Mouse (Mus musculus) heart, embryonic 16.5 days (tissue): ENCODE measurements around the gene Ccdc24. TPM values are rescaled to one million over a fixed set of nuclear protein-coding genes. Genes with fewer than 3 reads are reported as not detected.

Source experiments
- ATAC-seq: fragments of 200-750 bp; cut with Nextera tagmentation; replicated peaks from 2 replicates; pipeline ENCODE4 v1.8.0; 2017; ENCODE audit warnings: moderate number of reproducible peaks; ENCODE audit not compliant: insufficient read depth, low FRiP score; ENCODE audit errors: extremely low read depth
- H3K27ac ChIP-seq: fragments of 300-500 bp; sonication (generic); 2 replicates; pipeline ENCODE4 v1.5.1; 2014; ENCODE audit warnings: mild to moderate bottlenecking, low read length, control low read depth, moderate library complexity
- H3K27me3 ChIP-seq: fragments of 300-500 bp; sonication (generic); 2 replicates; pipeline ENCODE4 v1.6.1; 2014; ENCODE audit warnings: low read length, mixed read lengths; ENCODE audit not compliant: control insufficient read depth, insufficient read depth
- H3K36me3 ChIP-seq: fragments of 300-500 bp; sonication (generic); 2 replicates; pipeline ENCODE4 v1.6.1; 2014; ENCODE audit not compliant: control insufficient read depth, insufficient read depth
- H3K4me1 ChIP-seq: fragments of 300-500 bp; sonication (generic); 2 replicates; pipeline ENCODE4 v1.6.1; 2014; ENCODE audit warnings: low read length, mixed read lengths; ENCODE audit not compliant: control insufficient read depth, insufficient read depth
- H3K4me2 ChIP-seq: fragments of 300-500 bp; sonication (generic); 2 replicates; pipeline ENCODE4 v1.6.1; 2014; ENCODE audit warnings: low read depth, mild to moderate bottlenecking, control low read depth, low read length
- H3K4me3 ChIP-seq: fragments of 300-500 bp; sonication (generic); 2 replicates; pipeline ENCODE4 v1.5.1; 2014; ENCODE audit warnings: mild to moderate bottlenecking, control low read depth, low read length
- H3K9ac ChIP-seq: fragments of 300-500 bp; sonication (generic); 2 replicates; pipeline ENCODE4 v1.6.1; 2014; ENCODE audit warnings: low read length, control low read depth
- H3K9me3 ChIP-seq: fragments of 300-500 bp; sonication (generic); replicated peaks from 2 replicates; pipeline ENCODE4 v1.6.1; 2016; ENCODE audit warnings: low read length; ENCODE audit not compliant: control insufficient read depth
- WGBS: fragments of 180-500 bp; shearing (Covaris S2); extraction: QIAGEN DNeasy Blood & Tissue Kit; methylation state at CpG from one replicate; pipeline ENCODE4 v1.1.7; 2014; 5-methylcytosine and 5-hydroxymethylcytosine counted together
- polyA plus RNA-seq: library from polyadenylated mRNA; unstranded; fragments of >200 nt; fragmentation: Nextera tagmentation; extraction: Ambion mirVana; gene quantifications from 2 replicates; pipeline ENCODE4 v1.2.1, GENCODE M21; 2015

Gene Ccdc24
- polyA plus RNA-seq, 1 experiment from 2014 or later = 0.51 TPM

DNA sequence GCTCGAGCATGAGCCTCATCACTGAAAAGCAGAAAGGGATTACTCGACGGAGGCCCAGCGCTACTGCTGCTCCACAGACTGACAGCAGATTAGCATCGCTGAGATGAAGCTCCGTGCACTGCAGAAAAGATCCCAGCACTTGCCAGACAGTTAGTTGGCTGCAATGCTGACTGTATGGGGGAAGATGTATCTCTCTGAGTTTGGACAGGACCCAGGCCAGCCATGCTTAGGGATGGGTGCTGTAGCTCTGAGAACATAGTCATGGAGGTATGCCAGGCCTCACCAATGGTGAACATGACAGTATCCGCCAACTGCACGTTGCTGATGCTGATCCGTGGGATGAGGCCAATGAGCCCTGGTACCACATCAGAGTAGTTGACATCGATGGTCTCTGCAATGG is 31.7 kb upstream of the Ccdc24 start:
- H3K36me3 ChIP-seq = peaks cover 50% of the 10 kb centered on the region
- H3K27me3 ChIP-seq = no peaks in the 10 kb centered on the region
- no peak overlapping the region for H3K4me3 ChIP-seq
- H3K9ac ChIP-seq = no peak overlapping the region
- no peak for ATAC-seq
- H3K27ac ChIP-seq = no peak overlapping the region
- 84% methylated on average over 10 of the region's 10 CpGs for WGBS
- H3K4me1 ChIP-seq = peaks cover 5% of the 10 kb centered on the region; the same call in 1 of the 2 replicates
- H3K4me2 ChIP-seq = no peak overlapping the region
- no peaks in the 10 kb centered on the region for H3K9me3 ChIP-seq

DNA sequence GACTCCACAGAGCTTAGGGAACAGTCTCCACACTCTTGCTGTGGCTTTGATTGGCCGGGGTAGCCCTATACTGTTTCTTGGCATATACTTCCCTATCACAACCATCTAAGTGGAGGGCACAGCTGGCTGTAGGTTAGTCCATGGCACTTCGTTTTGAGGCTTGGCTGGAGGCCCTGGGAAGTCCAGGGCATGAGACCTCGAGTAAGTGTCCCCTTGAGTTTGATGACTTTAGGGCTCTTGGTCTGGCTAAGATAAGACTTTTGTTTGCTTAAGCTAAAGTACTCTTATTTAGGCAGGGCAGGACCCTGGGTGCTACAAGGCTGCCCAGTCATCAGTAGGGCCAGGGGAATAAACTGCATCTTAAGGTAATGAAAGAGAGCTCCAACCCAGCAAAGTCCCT is 25.8 kb upstream of the Ccdc24 start:
- H3K4me1 ChIP-seq = no peaks in the 10 kb centered on the region
- 68% methylated on average over 3 of the region's 3 CpGs for WGBS
- H3K4me2 ChIP-seq = no peak overlapping the region
- peaks cover 45% of the 10 kb centered on the region for H3K36me3 ChIP-seq
- ATAC-seq = no peak
- H3K9me3 ChIP-seq = no peaks in the 10 kb centered on the region
- H3K9ac ChIP-seq = no peak overlapping the region
- H3K27me3 ChIP-seq = no peaks in the 10 kb centered on the region
- H3K4me3 ChIP-seq = no peak overlapping the region
- H3K27ac ChIP-seq = no peak overlapping the region

DNA sequence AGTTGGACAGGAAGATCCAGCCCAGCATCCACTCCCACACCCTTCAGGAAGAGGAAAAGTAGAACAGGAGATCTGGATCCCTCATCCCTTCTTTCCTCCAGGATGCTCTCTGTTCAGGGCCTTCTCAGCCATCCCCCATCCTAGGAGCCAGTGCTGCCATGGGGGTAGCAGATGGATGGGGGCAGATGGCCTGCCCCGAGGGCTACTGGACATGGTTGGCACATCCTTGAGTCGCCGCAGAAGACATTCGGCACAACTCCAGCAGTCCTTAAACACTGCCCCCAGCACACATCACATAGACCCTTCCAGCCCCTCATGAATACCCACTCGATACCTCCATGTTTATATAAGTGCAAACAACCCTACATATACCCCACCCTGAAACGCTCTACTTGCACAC is 23.7 kb upstream of the Ccdc24 start:
- Histone ChIP-seq H3K27me3 (no peaks in the 10 kb centered on the region), H3K4me1 (peaks cover 4% of the 10 kb centered on the region), H3K27ac (no peak overlapping the region), H3K36me3 (peaks cover 35% of the 10 kb centered on the region; the same call in 1 of the 2 replicates), H3K9ac (no peak overlapping the region), H3K4me3 (no peak overlapping the region), H3K9me3 (no peaks in the 10 kb centered on the region), H3K4me2 (no peak overlapping the region)
- no peak for ATAC-seq
- WGBS = 98% methylated on average over 6 of the region's 6 CpGs

DNA sequence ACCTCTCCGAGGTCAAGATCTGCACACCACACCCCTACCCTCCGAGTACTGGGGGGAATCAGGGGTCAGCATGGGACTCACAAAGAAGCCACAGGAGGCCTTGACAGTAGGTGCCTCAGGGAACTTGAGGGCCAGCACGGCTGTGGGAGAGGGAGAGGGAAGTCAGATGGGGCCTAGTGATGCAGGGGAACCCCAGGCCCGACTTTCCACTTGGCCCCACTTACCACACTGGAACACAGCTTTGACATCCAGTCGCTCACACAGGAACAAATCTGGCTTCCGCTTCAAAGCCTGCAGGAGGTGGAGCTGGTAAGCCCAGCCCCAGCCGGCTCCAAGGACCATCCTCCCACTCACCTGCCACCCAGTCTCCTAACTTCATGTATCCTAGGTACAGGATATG is 23.0 kb upstream of the Ccdc24 start:
- Histone ChIP-seq H3K27ac (no peak overlapping the region), H3K4me3 (no peak overlapping the region), H3K27me3 (no peaks in the 10 kb centered on the region), H3K36me3 (peaks cover 29% of the 10 kb centered on the region; the same call in 1 of the 2 replicates), H3K9ac (no peak overlapping the region), H3K4me2 (no peak overlapping the region), H3K9me3 (no peaks in the 10 kb centered on the region), H3K4me1 (peaks cover 5% of the 10 kb centered on the region)
- ATAC-seq = no peak
- WGBS = 81% methylated on average over 7 of the region's 7 CpGs

- H3K4me1 ChIP-seq = peaks cover 5% of the 10 kb centered on the region
- no peak for ATAC-seq
- no peak overlapping the region for H3K4me2 ChIP-seq
- no peak overlapping the region for H3K9ac ChIP-seq
- H3K27ac ChIP-seq = no peak overlapping the region
- H3K27me3 ChIP-seq = no peaks in the 10 kb centered on the region
- 82% methylated on average over 8 of the region's 8 CpGs for WGBS
- no peak overlapping the region for H3K4me3 ChIP-seq
- H3K9me3 ChIP-seq = no peaks in the 10 kb centered on the region
- H3K36me3 ChIP-seq = peaks cover 22% of the 10 kb centered on the region; the same call in 1 of the 2 replicates
These were observed 22.2 kb upstream of the Ccdc24 start for GRCm38 (mm10) chr4:117894601-117895000.

DNA sequence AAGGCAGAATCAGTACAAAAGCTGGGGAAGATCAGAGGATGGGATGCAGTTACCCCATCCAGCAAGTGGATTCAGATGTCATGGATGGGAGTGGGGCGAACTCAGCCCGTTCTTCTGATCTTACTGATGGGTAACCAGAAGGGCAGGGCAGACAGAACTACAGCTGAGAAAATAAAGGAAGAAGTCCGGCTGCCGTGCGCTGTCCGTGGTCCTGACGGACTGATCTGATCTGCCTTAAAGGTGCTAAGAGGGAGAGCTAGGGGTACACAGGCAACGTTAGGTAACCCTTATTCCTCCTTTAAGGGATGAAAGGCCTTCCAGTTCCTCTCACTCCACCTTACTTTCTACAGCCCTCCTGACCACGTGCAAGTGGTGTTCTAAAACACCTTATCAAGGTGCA is 21.0 kb upstream of the Ccdc24 start:
- WGBS = 18% methylated on average over 9 of the region's 9 CpGs
- Histone ChIP-seq H3K9me3 (no peaks in the 10 kb centered on the region), H3K27me3 (no peaks in the 10 kb centered on the region), H3K4me1 (peaks cover 5% of the 10 kb centered on the region), H3K27ac (no peak overlapping the region), H3K36me3 (peaks cover 13% of the 10 kb centered on the region; the same call in 1 of the 2 replicates), H3K4me2 (no peak overlapping the region), H3K9ac (no peak overlapping the region), H3K4me3 (no peak overlapping the region)
- ATAC-seq = no peak

- Histone ChIP-seq H3K4me3 (peak within 1 kb of the TSS; percentile 77), H3K4me1 (peaks cover 8% of the 10 kb centered on the region), H3K4me2 (peak within 1 kb of the TSS; percentile 86), H3K36me3 (peaks cover 10% of the 10 kb centered on the region; the same call in 1 of the 2 replicates), H3K9me3 (no peaks in the 10 kb centered on the region), H3K9ac (peak within 1 kb of the TSS; percentile 69), H3K27ac (no peak within 1 kb of the TSS), H3K27me3 (no peaks in the 10 kb centered on the region)
- peak; percentile 83 for ATAC-seq
- 0% methylated on average over 21 of the region's 21 CpGs for WGBS
These were observed 19.4 kb upstream of the Ccdc24 start, which contains the start of gene Dph2 for GRCm38 (mm10) chr4:117891738-117892161. TSS of gene Dph2 (minus strand) at chr4:117892032.

GRCm38 (mm10) chr4:117890750-117891149 is 18.4 kb upstream of the Ccdc24 start:
- Histone ChIP-seq H3K4me2 (0 out of 2 replicates have a peak overlapping the region, but pooled peaks have one; percentile 86), H3K9ac (no peak overlapping the region), H3K4me1 (peaks cover 13% of the 10 kb centered on the region), H3K4me3 (no peak overlapping the region), H3K36me3 (peaks cover 10% of the 10 kb centered on the region; the same call in 1 of the 2 replicates), H3K27me3 (no peaks in the 10 kb centered on the region), H3K9me3 (no peaks in the 10 kb centered on the region), H3K27ac (no peak overlapping the region)
- ATAC-seq = no peak
- 91% methylated on average over 8 of the region's 8 CpGs for WGBS

GRCm38 (mm10) chr4:117890031-117890430 is 17.7 kb upstream of the Ccdc24 start:
- no peak overlapping the region for H3K4me2 ChIP-seq
- no peak for ATAC-seq
- peaks cover 16% of the 10 kb centered on the region for H3K36me3 ChIP-seq
- no peaks in the 10 kb centered on the region for H3K9me3 ChIP-seq
- no peaks in the 10 kb centered on the region for H3K27me3 ChIP-seq
- H3K4me1 ChIP-seq = peaks cover 13% of the 10 kb centered on the region
- H3K27ac ChIP-seq = no peak overlapping the region
- WGBS = 91% methylated on average over 14 of the region's 14 CpGs
- H3K9ac ChIP-seq = no peak overlapping the region
- H3K4me3 ChIP-seq = no peak overlapping the region
